Mouse (Mus musculus): ENCODE data around the gene Krtap1-5. TPM values are rescaled to one million over a fixed set of nuclear protein-coding genes. Genes with fewer than 3 reads are reported as not detected.
"Not testable (repeated sequence)": the region's sequence is repeated elsewhere in the genome, so short reads cannot be mapped to it uniquely, and the experiment has no call there.

Gene Krtap1-5
- total RNA-seq (2012; rRNA removed) = not detected in 2 replicates

- Histone ChIP-seq H3K27ac (ENCODE audit: insufficient read depth, low read depth, low read length, poor library complexity, severe bottlenecking) (no peak within 1 kb of the TSS), H3K4me1 (ENCODE audit: control insufficient read depth in 2 of 2, insufficient read depth in 2 of 2, low read length in 2 of 2, poor library complexity in 1 of 2) (no peaks in the 10 kb centered on the region), H3K4me3 (ENCODE audit: insufficient read depth in 1 of 2, low read depth in 1 of 2, low read length in 2 of 2, poor library complexity in 1 of 2, severe bottlenecking in 1 of 2) (no peak within 1 kb of the TSS), H3K36me3 (ENCODE audit: control insufficient read depth, insufficient read depth, low read length, poor library complexity, severe bottlenecking) (no peaks in the 10 kb centered on the region), H3K9me3 (ENCODE audit: control insufficient read depth, insufficient read depth, low read depth, low read length) (no peaks in the 10 kb centered on the region), H3K9ac (ENCODE audit: insufficient read depth, low read depth, low read length, poor library complexity, severe bottlenecking) (no peak within 1 kb of the TSS)
- in situ Hi-C loops (cut with MboI; ENCODE audit: low sequenced_read_pairs in 2 of 2, unreplicated experiment in 2 of 2) = no loop called here
- TF ChIP-seq HCFC1 (IDR thresholded peaks at IDR 0.05; ENCODE audit: borderline replicate concordance, insufficient read depth, low read length) = no peak
- TF ChIP-seq ZNF384 (IDR thresholded peaks at IDR 0.05; ENCODE audit: low read depth, low read length) = no peak
- DNase-seq (ENCODE audit: low read depth, low spot score) = no peak
These were observed at the start of gene Krtap1-5 for GRCm38 (mm10) chr11:99580636-99581035. Krtap1-5 (minus strand) TSS chr11:99581016.

- H3K27ac ChIP-seq (ENCODE audit: insufficient read depth, low read depth, low read length, poor library complexity, severe bottlenecking) = no peak within 1 kb of the TSS
- no peak for DNase-seq (ENCODE audit: low read depth, low spot score)
- TF ChIP-seq HCFC1 (IDR thresholded peaks at IDR 0.05; ENCODE audit: borderline replicate concordance, insufficient read depth, low read length) (no peak), ZC3H11A (IDR thresholded peaks at IDR 0.05; ENCODE audit: borderline replicate concordance, low read depth, low read length) (no peak), CHD2 (IDR thresholded peaks at IDR 0.05; ENCODE audit: low read depth, low read length) (no peak), ZNF384 (IDR thresholded peaks at IDR 0.05; ENCODE audit: low read depth, low read length) (no peak), MAFK (IDR thresholded peaks at IDR 0.05; ENCODE audit: insufficient read depth, low read depth, low read length) (no peak)
- in situ Hi-C loops (cut with MboI; ENCODE audit: low sequenced_read_pairs in 2 of 2, unreplicated experiment in 2 of 2) = no loop called here
- no peaks in the 10 kb centered on the region for H3K4me1 ChIP-seq (ENCODE audit: control insufficient read depth in 2 of 2, insufficient read depth in 2 of 2, low read length in 2 of 2, poor library complexity in 1 of 2)
- H3K9me3 ChIP-seq (ENCODE audit: control insufficient read depth, insufficient read depth, low read depth, low read length) = no peaks in the 10 kb centered on the region
- no peaks in the 10 kb centered on the region for H3K36me3 ChIP-seq (ENCODE audit: control insufficient read depth, insufficient read depth, low read length, poor library complexity, severe bottlenecking)
- no peak within 1 kb of the TSS for H3K9ac ChIP-seq (ENCODE audit: insufficient read depth, low read depth, low read length, poor library complexity, severe bottlenecking)
- 0 out of 4 replicates have a peak within 1 kb of the TSS, but pooled peaks of 1 of the 2 experiments have one; percentile 0 for H3K4me3 ChIP-seq (ENCODE audit: insufficient read depth in 1 of 2, low read depth in 1 of 2, low read length in 2 of 2, poor library complexity in 1 of 2, severe bottlenecking in 1 of 2)
These were observed 47.3 kb upstream of the Krtap1-5 start, which contains the start of gene Krtap4-1 for GRCm38 (mm10) chr11:99628138-99628537. Krtap4-1 (minus strand) TSS chr11:99628238.

- Histone ChIP-seq H3K4me1 (ENCODE audit: control insufficient read depth in 2 of 2, insufficient read depth in 2 of 2, low read length in 2 of 2, poor library complexity in 1 of 2) (no peaks in the 10 kb centered on the region), H3K9ac (ENCODE audit: insufficient read depth, low read depth, low read length, poor library complexity, severe bottlenecking) (no peak within 1 kb of the TSS), H3K4me3 (ENCODE audit: insufficient read depth in 1 of 2, low read depth in 1 of 2, low read length in 2 of 2, poor library complexity in 1 of 2, severe bottlenecking in 1 of 2) (no peak within 1 kb of the TSS), H3K9me3 (ENCODE audit: control insufficient read depth, insufficient read depth, low read depth, low read length) (no peaks in the 10 kb centered on the region), H3K27ac (ENCODE audit: insufficient read depth, low read depth, low read length, poor library complexity, severe bottlenecking) (no peak within 1 kb of the TSS), H3K36me3 (ENCODE audit: control insufficient read depth, insufficient read depth, low read length, poor library complexity, severe bottlenecking) (no peaks in the 10 kb centered on the region)
- TF ChIP-seq ZC3H11A (IDR thresholded peaks at IDR 0.05; ENCODE audit: borderline replicate concordance, low read depth, low read length) (no peak), ZNF384 (IDR thresholded peaks at IDR 0.05; ENCODE audit: low read depth, low read length) (no peak), HCFC1 (IDR thresholded peaks at IDR 0.05; ENCODE audit: borderline replicate concordance, insufficient read depth, low read length) (no peak), CHD2 (IDR thresholded peaks at IDR 0.05; ENCODE audit: low read depth, low read length) (no peak), MAFK (IDR thresholded peaks at IDR 0.05; ENCODE audit: insufficient read depth, low read depth, low read length) (no peak)
- no peak for DNase-seq (ENCODE audit: low read depth, low spot score)
- in situ Hi-C loops (cut with MboI; ENCODE audit: low sequenced_read_pairs in 2 of 2, unreplicated experiment in 2 of 2) = no loop called here
These were observed 39.5 kb upstream of the Krtap1-5 start, which contains the start of gene Gm11562 for GRCm38 (mm10) chr11:99620335-99620734. Gm11562 (minus strand) TSS chr11:99620435.

- in situ Hi-C loops (cut with MboI; ENCODE audit: low sequenced_read_pairs in 2 of 2, unreplicated experiment in 2 of 2) = no loop called here
- no peak for TF ChIP-seq CHD2 (IDR thresholded peaks at IDR 0.05; ENCODE audit: low read depth, low read length)
- TF ChIP-seq ZC3H11A (IDR thresholded peaks at IDR 0.05; ENCODE audit: borderline replicate concordance, low read depth, low read length) = no peak
- no peak for TF ChIP-seq HCFC1 (IDR thresholded peaks at IDR 0.05; ENCODE audit: borderline replicate concordance, insufficient read depth, low read length)
- no peak for TF ChIP-seq MAFK (IDR thresholded peaks at IDR 0.05; ENCODE audit: insufficient read depth, low read depth, low read length)
These were observed 34.1 kb upstream of the Krtap1-5 start, which contains the start of gene Krtap2-4 for GRCm38 (mm10) chr11:99614796-99615363. Krtap2-4 (minus strand) TSS chr11:99614846.

DNA sequence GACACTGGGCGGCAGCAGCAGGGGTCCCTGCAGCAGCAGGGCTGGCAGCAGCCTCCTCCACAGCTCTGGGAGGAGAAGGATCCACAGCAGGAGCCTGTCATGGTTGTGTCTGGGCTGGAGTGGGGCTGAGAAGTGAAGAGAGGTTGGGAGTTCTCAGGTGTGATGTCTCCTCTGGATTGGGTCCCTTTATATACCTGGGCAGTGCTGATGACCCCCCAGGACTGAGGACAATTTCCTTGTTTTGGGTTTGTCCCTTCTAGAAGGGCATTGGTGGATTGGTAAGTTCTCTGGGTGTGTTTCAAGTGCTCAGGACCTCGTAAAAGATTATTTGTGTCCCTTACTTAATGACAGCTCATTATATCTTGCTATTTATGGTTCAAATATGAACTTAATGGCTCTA, 29.3 kb upstream of the Krtap1-5 start, which contains the start of gene Gm11937:
TSS of gene Gm11937 (minus strand) at position 101 of the 400 bp plus-strand sequence.
- in situ Hi-C loops (cut with MboI; ENCODE audit: low sequenced_read_pairs in 2 of 2, unreplicated experiment in 2 of 2); DNase-seq (ENCODE audit: low read depth, low spot score); H3K4me1 ChIP-seq (ENCODE audit: control insufficient read depth in 2 of 2, insufficient read depth in 2 of 2, low read length in 2 of 2, poor library complexity in 1 of 2); H3K4me3 ChIP-seq (ENCODE audit: insufficient read depth in 1 of 2, low read depth in 1 of 2, low read length in 2 of 2, poor library complexity in 1 of 2, severe bottlenecking in 1 of 2); H3K27ac ChIP-seq (ENCODE audit: insufficient read depth, low read depth, low read length, poor library complexity, severe bottlenecking); H3K36me3 ChIP-seq (ENCODE audit: control insufficient read depth, insufficient read depth, low read length, poor library complexity, severe bottlenecking); H3K9ac ChIP-seq (ENCODE audit: insufficient read depth, low read depth, low read length, poor library complexity, severe bottlenecking); H3K9me3 ChIP-seq (ENCODE audit: control insufficient read depth, insufficient read depth, low read depth, low read length): not testable (repeated sequence)

More at GRCm38 (mm10) chr11:99614796-99615363, 34.1 kb upstream of the Krtap1-5 start, which contains the start of gene Krtap2-4:
- Histone ChIP-seq H3K9ac (ENCODE audit: insufficient read depth, low read depth, low read length, poor library complexity, severe bottlenecking) (no peak within 1 kb of the TSS), H3K27ac (ENCODE audit: insufficient read depth, low read depth, low read length, poor library complexity, severe bottlenecking) (no peak within 1 kb of the TSS), H3K9me3 (ENCODE audit: control insufficient read depth, insufficient read depth, low read depth, low read length) (no peaks in the 10 kb centered on the region), H3K4me1 (ENCODE audit: control insufficient read depth in 2 of 2, insufficient read depth in 2 of 2, low read length in 2 of 2, poor library complexity in 1 of 2) (no peaks in the 10 kb centered on the region), H3K4me3 (ENCODE audit: insufficient read depth in 1 of 2, low read depth in 1 of 2, low read length in 2 of 2, poor library complexity in 1 of 2, severe bottlenecking in 1 of 2) (no peak within 1 kb of the TSS), H3K36me3 (ENCODE audit: control insufficient read depth, insufficient read depth, low read length, poor library complexity, severe bottlenecking) (no peaks in the 10 kb centered on the region)
- no peak for DNase-seq (ENCODE audit: low read depth, low spot score)

Measured in ES-E14 (cell line).